Mouse (Mus musculus) heart, postnatal 0 days (tissue): ENCODE results near the gene Hoxa11. TPM values are rescaled to one million over a fixed set of nuclear protein-coding genes. Genes with fewer than 3 reads are reported as not detected.

ENCODE experiments used
- ATAC-seq: fragments of 200-750 bp; cut with Nextera tagmentation; 2 replicates; pipeline ENCODE4 v1.8.0; 2017; ENCODE audit warnings: low read depth, moderate number of reproducible peaks, moderate library complexity; ENCODE audit not compliant: insufficient read depth
- DNase-seq: peaks from one replicate; pipeline ENCODE4 v3.0.0-alpha.2; 2016; ENCODE audit warnings: low spot score
- H3K27ac ChIP-seq: fragments of 300-500 bp; sonication (generic); 2 replicates; pipeline ENCODE4 v1.5.1; 2014; ENCODE audit warnings: low read depth, mild to moderate bottlenecking
- H3K27me3 ChIP-seq: fragments of 300-500 bp; sonication (generic); 2 replicates; pipeline ENCODE4 v1.6.1; 2014; ENCODE audit warnings: low read length, mixed read lengths; ENCODE audit not compliant: control insufficient read depth, insufficient read depth
- H3K36me3 ChIP-seq: fragments of 300-500 bp; sonication (generic); replicated peaks from 2 replicates; pipeline ENCODE4 v1.6.1; 2014; ENCODE audit warnings: low read length, mixed read lengths; ENCODE audit not compliant: control insufficient read depth, insufficient read depth
- H3K4me1 ChIP-seq: fragments of 300-500 bp; sonication (generic); 2 replicates; pipeline ENCODE4 v1.6.1; 2014; ENCODE audit warnings: antibody characterized with exemption; ENCODE audit not compliant: control insufficient read depth, insufficient read depth
- H3K4me2 ChIP-seq: fragments of 300-500 bp; sonication (generic); 2 replicates; pipeline ENCODE4 v1.6.1; 2014; ENCODE audit warnings: low read depth, mild to moderate bottlenecking, low read length, moderate library complexity
- H3K4me3 ChIP-seq: fragments of 300-500 bp; sonication (generic); 2 replicates; pipeline ENCODE4 v1.5.1; 2014; ENCODE audit warnings: low read depth, low read length
- H3K9ac ChIP-seq: fragments of 300-500 bp; sonication (generic); replicated peaks from 2 replicates; pipeline ENCODE4 v1.6.1; 2014; ENCODE audit warnings: low read depth, low read length, mixed read lengths
- H3K9me3 ChIP-seq: fragments of 300-500 bp; sonication (generic); replicated peaks from 2 replicates; pipeline ENCODE4 v1.6.1; 2016; ENCODE audit warnings: low read length; ENCODE audit not compliant: control insufficient read depth
- CTCF ChIP-seq: IDR thresholded peaks from 2 replicates; pipeline ENCODE4 v1.5.1; 2016; ENCODE audit warnings: antibody characterized with exemption, control low read depth, low read depth
- EP300 ChIP-seq: IDR thresholded peaks from 2 replicates; pipeline ENCODE4 v1.6.1; 2016; ENCODE audit warnings: antibody characterized with exemption, low read depth
- WGBS: fragments of 180-500 bp; shearing (Covaris S2); extraction: QIAGEN DNeasy Blood & Tissue Kit; methylation state at CpG from one replicate; pipeline ENCODE4 v1.1.7; 2014; 5-methylcytosine and 5-hydroxymethylcytosine counted together
- polyA plus RNA-seq: library from polyadenylated mRNA; unstranded; fragments of >200 nt; fragmentation: Nextera tagmentation; extraction: Ambion mirVana; gene quantifications from 2 replicates; pipeline ENCODE4 v1.2.1, GENCODE M21; 2015
- total RNA-seq: library from RNA; depleted of rRNA; stranded (reverse); fragments of >200 nt; gene quantifications from 2 replicates; pipeline ENCODE4 v1.2.3, GENCODE M21; 2014; ENCODE audit warnings: low replicate concordance

Gene Hoxa11
- total and polyA plus RNA-seq, 2 experiments from 2014 or later: 0.11 TPM; not detected in 1

DNA sequence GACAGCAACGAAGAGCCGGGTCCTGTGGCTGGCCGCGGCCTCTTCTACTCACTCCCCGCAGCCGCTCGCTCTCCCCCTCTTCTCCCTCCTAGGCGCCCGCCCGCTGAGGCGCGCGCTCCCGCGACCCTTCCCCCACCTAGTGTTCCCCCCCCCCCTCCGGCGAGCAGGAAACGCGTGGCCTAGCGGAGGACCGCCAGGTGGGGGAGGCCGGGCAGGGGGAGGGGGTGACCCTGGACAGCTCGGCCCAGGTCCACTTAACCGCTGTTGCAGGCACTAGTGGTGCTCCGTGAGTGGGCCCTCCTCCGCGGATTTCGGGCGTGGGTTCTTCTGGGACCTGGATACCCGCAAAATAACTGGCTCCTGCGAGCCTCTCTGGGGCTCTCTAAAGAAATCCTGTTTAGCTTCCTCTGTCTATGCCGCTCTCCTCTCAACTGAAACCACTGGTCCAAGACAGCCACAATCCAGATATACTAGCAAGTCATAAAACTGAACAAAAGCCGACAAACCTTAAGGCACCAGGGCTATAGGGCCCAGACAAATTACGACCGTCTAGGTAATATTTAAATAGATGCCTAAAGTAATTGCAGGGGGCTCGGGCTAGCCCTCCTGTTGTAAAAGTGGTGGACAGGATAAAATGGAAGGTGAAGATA lies 15.0 kb downstream of the Hoxa11 start, which contains the start of gene Hoxa9:
Gene Hoxa9, minus strand, starts transcription at position 574 of the 650 bp plus-strand sequence.
- no peaks in the 10 kb centered on the region for H3K9me3 ChIP-seq
- H3K4me3 ChIP-seq: peak within 1 kb of the TSS; percentile 15
- no peak within 1 kb of the TSS for H3K4me2 ChIP-seq
- H3K36me3 ChIP-seq: no peaks in the 10 kb centered on the region
- peaks cover 98% of the 10 kb centered on the region for H3K27me3 ChIP-seq
- H3K9ac ChIP-seq: no peak within 1 kb of the TSS
- DNase-seq (no peak), ATAC-seq (no peak)
- WGBS: 4% methylated on average over 19 of the region's 36 CpGs
- H3K27ac ChIP-seq: no peak within 1 kb of the TSS
- no peak for TF ChIP-seq CTCF
- no peak for TF ChIP-seq EP300
- no peaks in the 10 kb centered on the region for H3K4me1 ChIP-seq

DNA sequence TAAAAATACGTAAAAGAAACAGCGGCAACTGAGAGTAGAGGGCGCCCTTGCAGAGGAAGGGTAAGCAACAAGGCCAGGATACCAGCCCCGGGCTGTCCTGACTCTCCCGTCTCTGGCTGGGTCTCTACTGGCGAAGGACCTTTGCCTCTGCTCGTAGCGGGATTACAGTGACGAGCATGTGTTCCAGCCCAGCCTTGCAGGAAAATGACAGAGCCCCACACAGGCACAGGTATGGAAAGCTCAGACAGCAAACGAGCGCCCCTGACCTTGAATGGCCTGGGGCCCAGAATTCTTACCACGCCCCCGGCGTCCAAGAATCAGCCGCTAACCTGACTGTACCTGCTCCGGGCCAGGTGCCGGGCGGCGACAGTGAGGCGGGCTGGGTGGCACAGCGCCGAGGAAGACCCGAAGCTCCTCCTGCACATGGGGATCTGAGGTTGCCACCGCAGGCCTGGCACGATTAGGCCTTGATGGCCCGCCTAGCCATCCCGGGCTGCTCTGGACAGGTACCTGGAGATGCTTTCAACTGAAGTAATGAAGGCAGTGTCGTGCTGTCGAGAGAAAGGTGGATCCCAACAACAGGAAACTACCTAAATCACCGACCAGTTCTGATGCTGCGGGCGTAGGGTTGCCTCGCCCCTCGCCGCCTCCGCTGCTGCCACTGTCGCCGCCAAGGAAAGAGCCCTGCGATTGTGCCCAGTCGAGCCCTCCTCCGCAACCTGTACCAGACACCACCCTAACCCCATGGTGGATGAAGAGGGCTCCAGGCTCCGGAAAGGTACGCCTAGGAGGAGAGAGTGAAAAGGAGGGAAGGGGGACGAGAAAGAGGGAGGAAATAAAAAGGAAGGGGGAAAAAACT lies 15.8 kb downstream of the Hoxa11 start:
- Histone ChIP-seq H3K27me3 (peaks cover 98% of the 10 kb centered on the region), H3K4me2 (no peak overlapping the region), H3K4me3 (no peak overlapping the region), H3K4me1 (no peaks in the 10 kb centered on the region), H3K27ac (no peak overlapping the region), H3K9me3 (no peaks in the 10 kb centered on the region), H3K36me3 (no peaks in the 10 kb centered on the region), H3K9ac (no peak overlapping the region)
- DNase-seq (no peak), ATAC-seq (no peak)
- no peak for TF ChIP-seq EP300
- 3% methylated on average over 44 of the region's 44 CpGs for WGBS

DNA sequence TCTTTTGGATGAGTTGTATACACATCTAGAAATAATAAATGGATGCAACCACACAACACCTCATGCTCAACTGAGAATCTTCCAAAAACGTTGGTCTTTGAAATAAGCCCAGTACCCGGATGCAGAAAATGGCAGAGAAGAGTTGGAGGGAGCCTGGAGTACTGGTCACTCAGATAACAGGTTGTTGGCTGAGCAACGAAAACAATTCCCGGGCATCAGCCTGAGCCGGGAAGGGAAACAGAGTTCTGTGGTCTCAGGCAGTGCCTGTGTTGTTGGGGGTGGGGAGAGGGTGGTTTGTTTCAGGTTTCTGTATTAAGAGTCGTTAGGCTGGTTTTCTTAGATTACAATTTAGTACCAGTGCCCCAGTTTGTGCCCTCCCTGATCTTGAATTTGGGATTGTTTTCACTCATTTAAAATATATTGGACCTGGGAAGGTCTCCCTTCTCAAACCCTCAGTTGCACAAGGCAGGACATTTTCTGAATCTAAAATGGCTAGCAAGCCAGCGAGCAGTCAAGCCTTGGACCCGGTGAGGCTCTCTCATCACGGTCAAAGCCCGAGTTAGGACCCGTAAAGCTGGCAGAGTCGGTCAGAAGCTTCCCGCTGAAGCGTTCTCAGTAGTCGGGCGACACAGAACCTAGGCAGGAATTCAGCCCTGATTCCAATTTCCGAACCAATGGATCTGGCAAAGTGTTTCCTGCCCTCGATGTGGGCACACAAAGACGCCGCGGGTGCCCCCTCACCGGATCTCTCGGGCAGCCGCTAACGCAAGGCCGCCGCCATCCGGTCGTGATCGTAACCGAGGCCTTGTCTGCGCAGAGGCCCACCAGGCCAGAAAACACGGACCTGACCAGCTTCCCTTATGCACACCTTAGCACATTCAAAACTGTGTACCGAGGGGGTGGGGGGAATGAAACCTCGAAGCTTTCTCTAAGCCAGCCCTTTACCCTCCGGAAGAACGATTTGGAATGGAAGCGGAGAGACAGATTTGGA lies 16.8 kb downstream of the Hoxa11 start:
- H3K4me3 ChIP-seq: peak overlapping the region; percentile 15
- no peaks in the 10 kb centered on the region for H3K36me3 ChIP-seq
- no peaks in the 10 kb centered on the region for H3K9me3 ChIP-seq
- WGBS: 3% methylated on average over 38 of the region's 38 CpGs
- H3K9ac ChIP-seq: no peak overlapping the region
- H3K27me3 ChIP-seq: peaks cover 98% of the 10 kb centered on the region
- no peak overlapping the region for H3K27ac ChIP-seq
- no peaks in the 10 kb centered on the region for H3K4me1 ChIP-seq
- no peak overlapping the region for H3K4me2 ChIP-seq
- TF ChIP-seq CTCF (no peak), EP300 (no peak)
- no peak for DNase-seq
- no peak for ATAC-seq

DNA sequence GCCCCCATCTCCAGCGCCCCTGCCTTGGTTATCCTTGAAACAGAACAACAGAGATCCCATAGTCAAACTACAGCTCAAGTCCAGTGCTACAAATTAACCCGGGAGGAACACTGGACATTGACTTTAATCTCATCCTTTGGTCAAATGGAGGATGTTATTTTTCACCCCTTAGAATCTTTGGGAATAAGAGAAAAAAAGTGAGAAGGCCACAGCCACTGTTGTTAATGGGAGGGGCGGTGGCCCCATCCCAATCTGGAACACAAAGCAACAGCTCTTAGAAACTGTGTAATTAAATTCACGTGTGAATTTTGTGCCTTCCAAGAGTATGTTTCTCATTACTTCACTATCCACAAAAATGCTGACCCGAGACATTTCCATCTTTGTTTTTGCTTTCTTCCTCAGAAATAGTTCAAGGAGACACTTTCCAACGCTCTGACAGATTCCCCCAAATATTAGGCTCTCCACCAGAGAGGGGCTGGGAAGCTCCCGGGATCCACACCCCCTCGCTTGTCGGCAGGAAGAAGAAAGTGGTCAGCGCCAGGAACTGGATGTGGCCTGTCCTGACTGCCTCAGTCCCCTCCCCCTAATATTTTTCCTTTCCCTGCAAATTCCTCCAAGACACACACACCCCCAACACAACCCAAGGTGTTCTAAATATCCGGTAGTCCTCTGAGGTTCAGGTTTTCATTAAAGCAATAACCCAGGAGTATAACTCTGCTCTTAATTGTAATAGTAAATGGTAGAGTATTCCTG lies 18.0 kb downstream of the Hoxa11 start:
- 9% methylated on average over 11 of the region's 11 CpGs for WGBS
- DNase-seq (no peak), ATAC-seq (no peak)
- Histone ChIP-seq H3K9me3 (no peaks in the 10 kb centered on the region), H3K4me2 (no peak overlapping the region), H3K36me3 (no peaks in the 10 kb centered on the region), H3K27me3 (peaks cover 98% of the 10 kb centered on the region), H3K4me1 (no peaks in the 10 kb centered on the region), H3K4me3 (no peak overlapping the region), H3K27ac (no peak overlapping the region), H3K9ac (no peak overlapping the region)
- no peak for TF ChIP-seq EP300
- no peak for TF ChIP-seq CTCF
